Mouse (Mus musculus) CH12F3 (cell line): Measurements from ENCODE around the gene Usp12.

Experiments
- in situ Hi-C: fragments of 300-500 bp; cut with MboI; formaldehyde crosslinking; loops from 2 replicates; pipeline ENCODE4 v1.14.3; 2020; ENCODE audit warnings: low sequenced_read_pairs

Usp12 gene

GRCm38 (mm10) chr5:146794853-146795252, at the start of gene Usp12:
TSS of gene Usp12 (minus strand) at chr5:146795006.
- in situ Hi-C loops: no loop called here

- in situ Hi-C loops: no loop called here
These were observed 49.6 kb upstream of the Usp12 start for GRCm38 (mm10) chr5:146844301-146844941.

DNA sequence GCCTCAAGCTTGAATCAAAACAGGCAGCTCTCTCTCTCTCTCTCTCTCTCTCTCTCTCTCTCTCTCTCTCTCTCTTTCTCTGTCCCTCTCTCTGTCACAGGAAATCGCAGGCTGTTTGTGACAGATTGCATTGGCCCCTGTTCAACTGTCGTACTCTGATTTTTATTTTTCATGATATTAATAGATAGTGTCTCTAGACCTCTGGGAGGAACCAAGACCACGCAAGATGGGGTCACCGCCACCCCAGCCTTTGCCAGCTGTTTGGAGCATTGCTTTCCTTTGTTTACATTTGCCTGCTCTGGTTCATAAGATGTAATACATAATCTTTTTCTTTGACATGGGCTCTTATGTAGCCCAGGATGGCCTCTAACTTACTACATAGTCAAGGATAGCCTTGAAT, 47.2 kb upstream of the Usp12 start:
- in situ Hi-C loops: no loop called here

- in situ Hi-C loops: no loop called here
These were observed 46.5 kb upstream of the Usp12 start for GRCm38 (mm10) chr5:146841301-146841700.

- in situ Hi-C loops: no loop called here
These were observed 45.6 kb upstream of the Usp12 start for GRCm38 (mm10) chr5:146840422-146840821.

GRCm38 (mm10) chr5:146839760-146840159, 45.0 kb upstream of the Usp12 start:
- in situ Hi-C loops: no loop called here

DNA sequence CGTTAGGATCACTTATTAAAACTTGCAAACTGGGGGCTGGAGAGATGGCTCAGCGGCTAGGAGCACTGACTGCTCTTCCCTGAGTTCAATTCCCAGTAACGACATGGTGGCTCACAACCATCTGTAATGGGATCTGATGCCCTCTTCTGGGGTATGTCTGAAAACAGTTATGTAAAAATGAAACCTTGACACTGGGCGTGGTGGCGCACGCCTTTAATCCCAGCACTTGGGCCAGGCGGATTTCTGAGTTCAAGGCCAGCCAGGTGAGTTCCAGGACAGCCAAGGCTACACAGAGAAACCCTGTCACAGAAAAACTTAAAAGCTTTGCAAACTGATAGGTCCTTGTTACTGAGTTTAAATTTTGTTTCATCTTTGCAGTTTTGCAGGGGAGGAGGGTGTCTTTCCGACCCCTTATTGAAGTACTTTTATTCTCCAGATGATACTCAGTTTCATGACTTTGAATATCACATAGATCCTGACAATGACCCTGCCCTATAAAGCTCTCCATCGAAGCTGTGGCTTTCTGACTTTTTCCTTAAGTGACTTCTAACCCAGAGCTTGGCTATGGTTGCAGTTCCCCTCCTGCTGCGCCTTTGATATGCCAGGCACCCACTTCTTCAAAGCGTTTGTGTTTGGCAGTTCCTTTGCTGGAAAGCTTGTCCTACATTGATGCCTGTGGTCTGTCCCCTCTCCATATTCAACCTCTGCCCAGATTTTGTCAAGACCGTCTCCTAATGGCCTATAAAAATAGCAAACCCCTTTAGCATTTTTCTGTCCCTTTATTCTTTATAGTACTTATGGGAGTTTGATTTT, 44.2 kb upstream of the Usp12 start:
- in situ Hi-C loops: no loop called here

DNA sequence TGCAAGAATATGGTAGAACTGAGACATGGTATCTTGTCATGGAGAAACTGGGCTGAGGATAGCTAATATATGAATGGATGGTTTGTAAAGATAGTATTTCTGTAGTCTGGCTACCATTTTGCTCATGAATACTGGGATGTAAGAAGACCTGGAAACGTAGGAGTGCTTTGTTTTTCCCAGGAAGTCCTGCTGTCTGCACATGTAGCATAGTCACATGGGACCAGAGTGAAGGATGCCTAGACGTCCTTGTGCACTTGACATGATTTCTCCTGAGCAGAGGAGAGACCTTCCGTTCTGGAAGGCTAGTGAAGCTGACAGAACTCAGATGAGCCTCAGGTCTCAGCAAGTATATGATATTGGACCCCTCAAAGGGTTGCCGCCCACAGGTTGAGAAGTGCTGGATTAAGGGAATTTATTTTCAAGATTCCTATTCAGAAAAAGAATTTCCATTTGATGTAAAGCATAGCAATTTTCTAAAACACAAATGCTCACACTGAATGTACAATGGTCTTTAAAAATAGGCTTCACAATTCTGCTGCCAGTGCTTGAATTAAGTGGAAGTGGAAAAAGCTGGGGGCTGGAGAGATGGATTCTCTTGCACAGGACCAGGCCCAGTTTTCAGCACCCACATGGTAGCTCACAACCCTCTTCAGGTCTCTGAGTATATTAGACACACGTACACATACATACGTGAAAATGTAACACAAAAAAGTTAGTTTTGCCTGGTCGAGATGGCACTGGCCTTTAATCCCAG, 43.3 kb upstream of the Usp12 start:
- in situ Hi-C loops: no loop called here

GRCm38 (mm10) chr5:146834959-146835358, 40.2 kb upstream of the Usp12 start:
- in situ Hi-C loops: no loop called here

GRCm38 (mm10) chr5:146833673-146834201, 38.9 kb upstream of the Usp12 start:
- in situ Hi-C loops: no loop called here

- in situ Hi-C loops: no loop called here
These were observed 38.1 kb upstream of the Usp12 start, which contains the start of gene Rpl21 for GRCm38 (mm10) chr5:146832769-146833448. TSS of gene Rpl21 (plus strand) at chr5:146832890.

DNA sequence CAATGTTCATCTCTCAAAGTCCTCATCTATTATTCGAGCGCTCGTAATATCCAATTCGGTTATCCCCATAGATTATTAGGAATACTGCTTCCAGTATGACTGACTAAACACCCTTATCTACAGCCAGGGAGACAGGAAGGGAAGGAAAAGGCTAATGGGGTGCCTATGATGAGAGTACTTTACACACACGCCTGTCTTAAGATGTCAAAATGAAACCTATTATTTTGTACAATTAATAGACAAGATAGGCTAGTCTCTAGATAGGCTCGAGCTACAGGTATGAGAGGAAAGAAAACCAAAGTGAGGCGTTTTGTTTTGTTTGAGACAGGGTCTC, 37.6 kb upstream of the Usp12 start:
- in situ Hi-C loops: no loop called here

GRCm38 (mm10) chr5:146829528-146829927, 34.7 kb upstream of the Usp12 start:
- in situ Hi-C loops: no loop called here

GRCm38 (mm10) chr5:146823005-146823404, 28.2 kb upstream of the Usp12 start:
- in situ Hi-C loops: no loop called here

GRCm38 (mm10) chr5:146818906-146819623, 24.3 kb upstream of the Usp12 start:
- in situ Hi-C loops: no loop called here

DNA sequence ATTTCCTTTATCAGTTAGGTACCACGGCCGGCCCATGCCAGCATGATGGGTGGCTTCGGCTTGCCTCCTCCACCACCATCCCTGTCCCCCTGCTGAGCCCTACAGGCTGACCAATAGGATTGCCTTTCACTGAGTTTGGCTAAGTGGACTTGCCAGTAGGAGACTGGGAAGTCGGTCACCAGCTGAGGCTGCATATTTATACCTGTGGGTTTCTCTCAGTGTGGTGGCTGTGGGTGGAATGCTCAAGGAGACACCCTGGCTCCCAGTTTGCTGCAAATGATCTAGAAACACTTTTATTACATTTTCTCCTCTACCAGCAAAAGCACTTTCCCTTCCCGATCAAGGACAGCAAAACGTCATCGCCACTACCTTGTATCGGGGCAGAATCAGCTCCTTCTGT, 22.8 kb upstream of the Usp12 start:
- in situ Hi-C loops: no loop called here

- in situ Hi-C loops: no loop called here
These were observed 20.6 kb upstream of the Usp12 start for GRCm38 (mm10) chr5:146815394-146815793.

DNA sequence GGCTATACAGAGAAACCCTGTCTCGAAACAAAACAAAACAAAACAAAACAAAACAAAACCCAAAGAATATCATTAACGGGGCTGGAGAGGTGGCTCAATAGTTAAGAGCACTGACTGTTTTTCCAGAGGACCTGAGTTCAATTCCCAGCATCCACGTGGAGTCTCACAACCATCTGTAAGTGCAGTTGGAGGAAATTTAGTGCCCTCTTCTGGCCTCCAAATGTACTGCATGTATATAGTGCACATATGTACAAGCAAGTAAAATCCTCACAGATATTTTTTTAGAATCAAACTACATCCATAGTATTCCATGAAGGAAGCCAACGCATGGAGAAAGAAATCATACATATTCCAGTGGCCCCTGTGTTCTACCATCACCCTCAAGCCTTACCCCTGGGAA, 18.6 kb upstream of the Usp12 start:
- in situ Hi-C loops: no loop called here

GRCm38 (mm10) chr5:146812866-146813265, 18.1 kb upstream of the Usp12 start:
- in situ Hi-C loops: no loop called here

- in situ Hi-C loops: no loop called here
These were observed 15.1 kb upstream of the Usp12 start for GRCm38 (mm10) chr5:146809951-146810350.
